Mouse (Mus musculus): ENCODE measurements around the gene Cdc42ep4. TPM values are rescaled to one million over a fixed set of nuclear protein-coding genes. Genes with fewer than 3 reads are reported as not detected.

Cdc42ep4 gene
- polyA plus RNA-seq, 1 experiment from 2014 or later = 37.0 TPM

DNA sequence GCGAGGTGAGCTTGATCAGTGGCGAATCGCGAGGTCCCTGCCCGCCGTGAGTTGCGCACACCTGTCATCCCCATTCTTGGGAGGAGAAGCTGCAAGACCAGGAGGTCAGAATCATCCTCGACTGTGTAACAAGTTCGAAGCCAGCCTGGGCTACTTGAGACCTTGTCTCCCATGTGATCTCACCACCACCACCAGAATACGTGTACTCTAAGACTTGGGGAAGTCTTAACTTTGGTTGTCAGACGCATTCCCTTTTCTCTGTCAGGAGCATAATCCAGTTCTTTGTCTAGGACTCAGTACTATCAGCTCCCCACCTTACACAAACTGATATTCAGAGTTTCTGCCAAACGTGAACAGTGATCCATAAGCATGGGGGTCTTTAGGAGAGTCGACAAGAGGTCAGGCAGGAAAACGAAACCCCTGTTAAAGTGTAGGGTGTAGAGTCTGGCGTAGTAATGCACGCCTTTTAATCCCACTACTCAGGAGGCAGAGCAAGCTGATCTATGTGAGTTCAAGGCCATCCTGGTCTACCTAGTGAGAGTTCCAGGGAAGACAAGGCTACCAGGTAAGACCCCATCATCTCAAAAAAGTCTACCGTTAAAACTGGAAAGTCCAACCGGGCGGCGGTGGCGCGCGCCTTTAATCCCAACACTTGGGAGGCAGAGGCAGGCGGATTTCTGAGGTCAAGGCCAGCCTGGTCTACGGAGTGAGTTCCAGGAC lies 66.8 kb downstream of the Cdc42ep4 start:
- WGBS = 42% methylated on average over 25 of the region's 25 CpGs
- H3K27me3 ChIP-seq (ENCODE audit: control insufficient read depth, insufficient read depth, low read length) = no peaks in the 10 kb centered on the region
- peak overlapping the region; percentile 84 for H3K4me2 ChIP-seq (ENCODE audit: low read depth, low read length)
- H3K9me3 ChIP-seq (ENCODE audit: control insufficient read depth, low read length) = no peaks in the 10 kb centered on the region
- ATAC-seq (ENCODE audit: low read depth) = no peak
- no peak overlapping the region for H3K27ac ChIP-seq (ENCODE audit: low read depth, low read length)
- H3K4me3 ChIP-seq (ENCODE audit: low read depth, low read length) = peak overlapping the region; percentile 95
- H3K36me3 ChIP-seq (ENCODE audit: control insufficient read depth, insufficient read depth, low read length) = peaks cover 15% of the 10 kb centered on the region
- H3K9ac ChIP-seq (replicated peaks; ENCODE audit: low read depth, low read length) = peak overlapping the region; percentile 72
- H3K4me1 ChIP-seq (ENCODE audit: control insufficient read depth, insufficient read depth, low read length) = peaks cover 25% of the 10 kb centered on the region

DNA sequence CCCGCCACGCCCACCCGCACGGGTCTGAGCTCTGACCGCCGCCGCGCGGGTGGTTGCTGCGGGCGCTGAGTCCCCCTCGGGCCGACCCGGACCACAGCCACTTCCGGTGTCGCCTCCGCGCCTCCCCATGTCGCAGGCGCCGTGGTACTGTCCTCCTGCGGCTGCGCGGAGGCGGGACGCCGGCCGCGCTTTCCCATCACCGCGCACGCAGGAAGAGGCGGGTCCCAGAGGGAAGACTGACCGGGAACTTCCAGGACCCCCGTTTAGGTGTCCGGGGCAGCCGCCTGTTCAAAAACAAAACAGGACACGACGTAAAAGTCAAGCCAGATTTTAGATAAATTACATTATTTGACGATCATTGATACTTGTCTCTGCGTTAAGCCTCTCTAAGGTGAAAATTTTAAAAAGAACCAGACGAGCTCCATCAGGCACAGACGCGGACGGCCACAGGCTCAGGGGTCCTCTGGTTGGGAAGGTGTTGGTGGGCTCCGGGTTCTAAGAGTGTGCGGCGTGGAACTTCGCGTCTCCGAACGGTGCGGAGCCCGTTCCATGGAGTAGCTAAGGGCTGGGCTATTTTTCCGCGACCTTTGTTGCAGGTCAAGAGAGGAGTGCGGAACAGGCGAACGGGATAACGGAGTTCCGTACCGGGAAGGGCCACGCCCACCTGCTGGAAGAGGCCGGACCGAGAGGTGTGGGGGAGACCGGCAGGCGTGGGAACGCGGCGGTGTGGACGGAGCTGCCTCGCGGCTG lies 67.5 kb downstream of the Cdc42ep4 start, which contains the start of the genes Fam104a and D11Wsu47e:
TSS of gene Fam104a (minus strand) at position 199 of the 750 bp plus-strand sequence.
TSS of gene D11Wsu47e (plus strand) at position 456 of the 750 bp plus-strand sequence.
- H3K9me3 ChIP-seq (ENCODE audit: control insufficient read depth, low read length) = no peaks in the 10 kb centered on the region
- peak within 1 kb of the TSS; percentile 84 for H3K4me2 ChIP-seq (ENCODE audit: low read depth, low read length)
- H3K27me3 ChIP-seq (ENCODE audit: control insufficient read depth, insufficient read depth, low read length) = no peaks in the 10 kb centered on the region
- WGBS = under 1% methylated on average over 73 of the region's 73 CpGs
- peaks cover 14% of the 10 kb centered on the region for H3K36me3 ChIP-seq (ENCODE audit: control insufficient read depth, insufficient read depth, low read length)
- H3K27ac ChIP-seq (ENCODE audit: low read depth, low read length) = peak within 1 kb of the TSS; percentile 89
- peak; percentile 96 for ATAC-seq (ENCODE audit: low read depth)
- H3K4me3 ChIP-seq (ENCODE audit: low read depth, low read length) = peak within 1 kb of the TSS; percentile 95
- H3K9ac ChIP-seq (replicated peaks; ENCODE audit: low read depth, low read length) = peak within 1 kb of the TSS; percentile 78
- peaks cover 25% of the 10 kb centered on the region for H3K4me1 ChIP-seq (ENCODE audit: control insufficient read depth, insufficient read depth, low read length)

GRCm38 (mm10) chr11:113683627-113683956 lies 68.1 kb downstream of the Cdc42ep4 start:
- Histone ChIP-seq H3K9ac (replicated peaks; ENCODE audit: low read depth, low read length) (peak overlapping the region; percentile 78), H3K36me3 (ENCODE audit: control insufficient read depth, insufficient read depth, low read length) (peaks cover 8% of the 10 kb centered on the region), H3K4me1 (ENCODE audit: control insufficient read depth, insufficient read depth, low read length) (peaks cover 25% of the 10 kb centered on the region), H3K27me3 (ENCODE audit: control insufficient read depth, insufficient read depth, low read length) (no peaks in the 10 kb centered on the region), H3K27ac (ENCODE audit: low read depth, low read length) (peak overlapping the region; percentile 89), H3K4me2 (ENCODE audit: low read depth, low read length) (peak overlapping the region; percentile 81), H3K4me3 (ENCODE audit: low read depth, low read length) (peak overlapping the region; percentile 95), H3K9me3 (ENCODE audit: control insufficient read depth, low read length) (no peaks in the 10 kb centered on the region)
- WGBS = 0% methylated on average over 29 of the region's 38 CpGs
- ATAC-seq (ENCODE audit: low read depth) = peak; percentile 81; the same call in 1 of the 2 replicates

- 3% methylated on average over 37 of the region's 38 CpGs for WGBS
- H3K4me1 ChIP-seq (ENCODE audit: control insufficient read depth, insufficient read depth, low read length) = peaks cover 25% of the 10 kb centered on the region
Observed at GRCm38 (mm10) chr11:113682897-113683626, 68.6 kb downstream of the Cdc42ep4 start.

DNA sequence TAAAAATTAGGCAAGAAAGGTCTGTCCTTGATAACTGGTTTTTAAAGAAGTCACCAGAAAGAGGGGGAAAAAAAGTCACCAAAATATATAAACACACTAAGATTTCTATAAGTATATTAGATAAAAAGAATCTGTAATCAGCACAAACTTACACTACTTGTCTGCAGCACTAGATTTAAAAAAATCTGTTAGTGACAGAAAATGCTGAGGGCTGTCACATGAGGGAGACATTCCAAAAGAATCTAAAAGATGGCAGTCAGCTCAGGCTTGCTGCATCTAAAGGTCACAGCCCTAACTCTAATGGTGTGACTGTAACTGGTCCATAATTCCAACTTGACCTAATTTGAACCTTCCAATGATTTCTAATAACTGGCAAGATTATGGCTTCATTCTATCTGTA lies 69.7 kb downstream of the Cdc42ep4 start:
- H3K4me1 ChIP-seq (ENCODE audit: control insufficient read depth, insufficient read depth, low read length) = peaks cover 24% of the 10 kb centered on the region
- H3K9me3 ChIP-seq (ENCODE audit: control insufficient read depth, low read length) = no peaks in the 10 kb centered on the region
- peak overlapping the region; percentile 81; the same call in 1 of the 2 replicates for H3K4me2 ChIP-seq (ENCODE audit: low read depth, low read length)
- no peaks in the 10 kb centered on the region for H3K36me3 ChIP-seq (ENCODE audit: control insufficient read depth, insufficient read depth, low read length)
- no peaks in the 10 kb centered on the region for H3K27me3 ChIP-seq (ENCODE audit: control insufficient read depth, insufficient read depth, low read length)
- no peak overlapping the region for H3K9ac ChIP-seq (replicated peaks; ENCODE audit: low read depth, low read length)
- no peak overlapping the region; the same call in 1 of the 2 replicates for H3K4me3 ChIP-seq (ENCODE audit: low read depth, low read length)
- no peak overlapping the region for H3K27ac ChIP-seq (ENCODE audit: low read depth, low read length)
- no peak for ATAC-seq (ENCODE audit: low read depth)

More at GRCm38 (mm10) chr11:113682897-113683626, 68.6 kb downstream of the Cdc42ep4 start:
- Histone ChIP-seq H3K4me3 (ENCODE audit: low read depth, low read length) (peak overlapping the region; percentile 95), H3K36me3 (ENCODE audit: control insufficient read depth, insufficient read depth, low read length) (peaks cover 3% of the 10 kb centered on the region), H3K27ac (ENCODE audit: low read depth, low read length) (peak overlapping the region; percentile 89), H3K4me2 (ENCODE audit: low read depth, low read length) (peak overlapping the region; percentile 81), H3K9ac (replicated peaks; ENCODE audit: low read depth, low read length) (peak overlapping the region; percentile 78), H3K27me3 (ENCODE audit: control insufficient read depth, insufficient read depth, low read length) (no peaks in the 10 kb centered on the region), H3K9me3 (ENCODE audit: control insufficient read depth, low read length) (no peaks in the 10 kb centered on the region)
- ATAC-seq (ENCODE audit: low read depth) = peak; percentile 41

- WGBS = 96% methylated on average over 2 of the region's 2 CpGs
- no peak overlapping the region for H3K4me3 ChIP-seq (ENCODE audit: low read depth, low read length)
- H3K36me3 ChIP-seq (ENCODE audit: control insufficient read depth, insufficient read depth, low read length) = no peaks in the 10 kb centered on the region
- no peaks in the 10 kb centered on the region for H3K9me3 ChIP-seq (ENCODE audit: control insufficient read depth, low read length)
- ATAC-seq (ENCODE audit: low read depth) = no peak
- H3K4me1 ChIP-seq (ENCODE audit: control insufficient read depth, insufficient read depth, low read length) = peaks cover 18% of the 10 kb centered on the region
- no peak overlapping the region for H3K27ac ChIP-seq (ENCODE audit: low read depth, low read length)
- no peaks in the 10 kb centered on the region for H3K27me3 ChIP-seq (ENCODE audit: control insufficient read depth, insufficient read depth, low read length)
- no peak overlapping the region for H3K4me2 ChIP-seq (ENCODE audit: low read depth, low read length)
- H3K9ac ChIP-seq (replicated peaks; ENCODE audit: low read depth, low read length) = no peak overlapping the region
Observed at GRCm38 (mm10) chr11:113680954-113681353, 70.7 kb downstream of the Cdc42ep4 start.

GRCm38 (mm10) chr11:113678373-113678772 lies 73.3 kb downstream of the Cdc42ep4 start:
- no peak overlapping the region for H3K4me3 ChIP-seq (ENCODE audit: low read depth, low read length)
- WGBS = 92% methylated on average over 8 of the region's 8 CpGs
- H3K4me2 ChIP-seq (ENCODE audit: low read depth, low read length) = no peak overlapping the region
- no peaks in the 10 kb centered on the region for H3K27me3 ChIP-seq (ENCODE audit: control insufficient read depth, insufficient read depth, low read length)
- no peak for ATAC-seq (ENCODE audit: low read depth)
- no peaks in the 10 kb centered on the region for H3K9me3 ChIP-seq (ENCODE audit: control insufficient read depth, low read length)
- H3K9ac ChIP-seq (replicated peaks; ENCODE audit: low read depth, low read length) = no peak overlapping the region
- peaks cover 6% of the 10 kb centered on the region; the same call in 1 of the 2 replicates for H3K36me3 ChIP-seq (ENCODE audit: control insufficient read depth, insufficient read depth, low read length)
- no peak overlapping the region for H3K27ac ChIP-seq (ENCODE audit: low read depth, low read length)
- H3K4me1 ChIP-seq (ENCODE audit: control insufficient read depth, insufficient read depth, low read length) = peaks cover 11% of the 10 kb centered on the region

- no peak overlapping the region for H3K9ac ChIP-seq (replicated peaks; ENCODE audit: low read depth, low read length)
- no peak overlapping the region for H3K4me3 ChIP-seq (ENCODE audit: low read depth, low read length)
- no peaks in the 10 kb centered on the region for H3K27me3 ChIP-seq (ENCODE audit: control insufficient read depth, insufficient read depth, low read length)
- ATAC-seq (ENCODE audit: low read depth) = no peak
- H3K4me2 ChIP-seq (ENCODE audit: low read depth, low read length) = no peak overlapping the region
- H3K36me3 ChIP-seq (ENCODE audit: control insufficient read depth, insufficient read depth, low read length) = peaks cover 6% of the 10 kb centered on the region; the same call in 1 of the 2 replicates
- H3K27ac ChIP-seq (ENCODE audit: low read depth, low read length) = no peak overlapping the region
- 98% methylated on average over 2 of the region's 2 CpGs for WGBS
- H3K9me3 ChIP-seq (ENCODE audit: control insufficient read depth, low read length) = no peaks in the 10 kb centered on the region
- H3K4me1 ChIP-seq (ENCODE audit: control insufficient read depth, insufficient read depth, low read length) = peaks cover 4% of the 10 kb centered on the region
Observed at GRCm38 (mm10) chr11:113677378-113677777, 74.3 kb downstream of the Cdc42ep4 start.

Measured in neural tube, embryonic 14.5 days (tissue).